Mouse (Mus musculus) testis, adult 2 months (tissue): Measurements from ENCODE around the gene Dpy19l3.

ENCODE experiments used
- CTCF ChIP-seq: fragments of 200-500 bp; IDR thresholded peaks from 2 replicates; pipeline ENCODE4 v1.5.1; 2012; ENCODE audit warnings: low read depth, mild to moderate bottlenecking, inconsistent platforms, low read length, moderate library complexity; ENCODE audit not compliant: control insufficient read depth, insufficient read depth, insufficient replicate concordance
- POLR2A ChIP-seq: fragments of 200-500 bp; IDR thresholded peaks from 2 replicates; pipeline ENCODE4 v1.6.1; 2012; ENCODE audit warnings: low read depth, mild to moderate bottlenecking, inconsistent platforms, low read length, moderate library complexity; ENCODE audit not compliant: control insufficient read depth

GRCm38 (mm10) chr7:35741858-35742257, 12.4 kb downstream of the Dpy19l3 start:
- TF ChIP-seq CTCF (no peak), POLR2A (no peak)
